Mouse (Mus musculus) heart, postnatal 0 days (tissue): ENCODE results near the gene Nacc1.

Source experiments
- CTCF ChIP-seq: IDR thresholded peaks from 2 replicates; pipeline ENCODE4 v1.5.1; 2016; ENCODE audit warnings: antibody characterized with exemption, control low read depth, low read depth
- EP300 ChIP-seq: IDR thresholded peaks from 2 replicates; pipeline ENCODE4 v1.6.1; 2016; ENCODE audit warnings: antibody characterized with exemption, low read depth

GRCm38 (mm10) chr8:84636051-84636691, 51.5 kb downstream of the Nacc1 start:
- TF ChIP-seq CTCF = no peak
- TF ChIP-seq EP300 = no peak
